Mouse (Mus musculus): ENCODE results near the gene Fam198a. TPM values are rescaled to one million over a fixed set of nuclear protein-coding genes. Genes with fewer than 3 reads are reported as not detected.

Fam198a gene
- polyA plus RNA-seq, 1 experiment from 2014 or later, result 1.0 TPM

DNA sequence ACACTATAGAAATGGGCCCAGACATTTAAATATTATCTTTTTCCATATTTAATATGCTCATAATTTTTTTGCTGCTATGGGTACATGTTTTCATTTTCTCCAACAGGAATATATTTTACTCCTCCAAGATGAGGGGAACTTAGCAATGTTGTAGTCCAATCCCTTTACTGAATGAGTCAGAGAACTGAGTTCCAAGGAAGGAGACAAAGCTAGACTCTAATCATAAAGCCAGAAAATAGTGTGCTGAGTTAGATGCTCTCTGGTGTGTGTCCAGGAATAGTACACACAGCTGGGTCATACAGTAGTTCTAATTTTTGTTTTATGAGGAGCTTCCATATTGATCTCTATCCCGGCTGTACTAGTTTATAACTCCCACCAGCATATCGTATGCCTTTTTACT, 55.4 kb downstream of the Fam198a start:
- TF ChIP-seq CTCF (IDR thresholded peaks at IDR 0.05; ENCODE audit: low read depth), result no peak
- Histone ChIP-seq H3K4me1 (replicated peaks; ENCODE audit: control insufficient read depth, insufficient read depth, low read length) (no peaks in the 10 kb centered on the region), H3K4me3 (ENCODE audit: low read depth, low read length) (no peak overlapping the region), H3K4me2 (replicated peaks; ENCODE audit: low read depth) (no peak overlapping the region), H3K9ac (ENCODE audit: low read depth, low read length) (no peak overlapping the region), H3K9me3 (ENCODE audit: control insufficient read depth) (no peaks in the 10 kb centered on the region), H3K36me3 (ENCODE audit: control insufficient read depth, insufficient read depth) (no peaks in the 10 kb centered on the region), H3K27ac (ENCODE audit: low read depth, low read length) (no peak overlapping the region), H3K27me3 (replicated peaks; ENCODE audit: control insufficient read depth, insufficient read depth, low read length) (no peaks in the 10 kb centered on the region)
- 89% methylated on average over 2 of the region's 2 CpGs for WGBS
- ATAC-seq, result no peak

DNA sequence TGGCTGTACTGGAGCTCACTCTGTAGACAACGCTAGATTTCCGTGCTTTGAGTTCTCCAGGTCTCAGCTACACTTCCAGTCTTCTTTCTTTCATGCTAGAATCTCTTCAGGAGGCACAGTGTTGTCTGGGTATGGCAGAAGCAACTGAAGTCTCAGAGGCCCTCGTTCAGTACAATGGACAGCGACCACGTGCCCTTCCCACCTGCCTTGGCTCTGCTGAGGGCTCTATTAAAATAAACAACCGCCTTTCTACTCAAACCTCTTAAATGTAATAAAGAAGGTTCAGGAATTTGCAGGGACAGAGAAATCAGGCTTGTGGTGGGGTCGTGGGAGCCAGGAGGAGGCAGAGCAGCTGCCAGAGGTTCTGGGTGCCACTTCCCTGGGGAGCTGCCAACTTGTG, 55.8 kb downstream of the Fam198a start:
- Histone ChIP-seq H3K9me3 (ENCODE audit: control insufficient read depth) (no peaks in the 10 kb centered on the region), H3K9ac (ENCODE audit: low read depth, low read length) (no peak overlapping the region), H3K27ac (ENCODE audit: low read depth, low read length) (no peak overlapping the region), H3K4me2 (replicated peaks; ENCODE audit: low read depth) (no peak overlapping the region), H3K4me3 (ENCODE audit: low read depth, low read length) (no peak overlapping the region), H3K27me3 (replicated peaks; ENCODE audit: control insufficient read depth, insufficient read depth, low read length) (no peaks in the 10 kb centered on the region), H3K4me1 (replicated peaks; ENCODE audit: control insufficient read depth, insufficient read depth, low read length) (no peaks in the 10 kb centered on the region), H3K36me3 (ENCODE audit: control insufficient read depth, insufficient read depth) (no peaks in the 10 kb centered on the region)
- no peak for ATAC-seq
- TF ChIP-seq CTCF (IDR thresholded peaks at IDR 0.05; ENCODE audit: low read depth), result no peak
- 7% methylated on average over 7 of the region's 7 CpGs for WGBS

DNA sequence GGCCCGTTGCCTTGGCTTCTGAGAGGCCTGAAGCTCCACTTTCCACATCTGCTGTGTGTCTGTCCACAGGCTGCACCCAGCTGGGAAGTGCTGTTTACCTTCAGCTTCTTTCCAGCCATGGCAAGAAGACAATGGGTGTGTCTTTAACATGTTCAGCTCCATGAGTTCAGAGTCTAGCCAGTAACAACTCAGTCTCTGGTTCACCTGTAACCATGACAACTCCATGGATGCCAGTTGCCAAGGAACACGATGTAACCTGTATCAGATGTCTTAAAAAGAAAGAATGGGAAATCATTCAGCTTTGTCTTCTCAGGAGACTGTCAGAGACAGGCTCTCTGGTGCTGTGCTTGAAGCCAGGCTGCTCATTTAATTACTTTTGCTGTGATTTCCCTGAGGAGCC, 58.1 kb downstream of the Fam198a start:
- Histone ChIP-seq H3K9ac (ENCODE audit: low read depth, low read length) (no peak overlapping the region), H3K4me1 (replicated peaks; ENCODE audit: control insufficient read depth, insufficient read depth, low read length) (no peaks in the 10 kb centered on the region), H3K36me3 (ENCODE audit: control insufficient read depth, insufficient read depth) (no peaks in the 10 kb centered on the region), H3K4me3 (ENCODE audit: low read depth, low read length) (no peak overlapping the region), H3K27ac (ENCODE audit: low read depth, low read length) (no peak overlapping the region), H3K9me3 (ENCODE audit: control insufficient read depth) (no peaks in the 10 kb centered on the region), H3K27me3 (replicated peaks; ENCODE audit: control insufficient read depth, insufficient read depth, low read length) (no peaks in the 10 kb centered on the region), H3K4me2 (replicated peaks; ENCODE audit: low read depth) (no peak overlapping the region)
- ATAC-seq, result no peak
- no peak for TF ChIP-seq CTCF (IDR thresholded peaks at IDR 0.05; ENCODE audit: low read depth)
- 33% methylated on average over 2 of the region's 2 CpGs for WGBS

DNA sequence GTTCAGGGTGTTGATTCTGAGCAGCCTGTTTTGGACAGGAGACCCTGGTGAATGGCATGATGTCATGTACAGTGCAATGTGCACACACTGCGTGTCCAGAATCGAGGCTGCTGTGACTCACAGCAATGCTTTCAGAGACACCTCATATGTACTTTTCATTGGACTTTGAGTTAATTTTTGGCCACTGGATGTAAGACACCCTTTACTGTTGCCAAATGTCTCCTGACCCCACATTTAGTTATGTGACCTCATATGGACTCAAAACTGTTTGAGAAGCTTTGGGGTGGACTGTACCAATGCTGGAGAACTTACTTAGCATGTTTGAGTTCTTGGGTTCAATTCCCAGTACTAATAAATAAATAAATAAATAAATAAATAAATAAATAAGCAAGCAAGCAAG, 60.0 kb downstream of the Fam198a start:
- no peaks in the 10 kb centered on the region for H3K36me3 ChIP-seq (ENCODE audit: control insufficient read depth, insufficient read depth)
- no peak overlapping the region for H3K4me3 ChIP-seq (ENCODE audit: low read depth, low read length)
- H3K4me1 ChIP-seq (replicated peaks; ENCODE audit: control insufficient read depth, insufficient read depth, low read length), result no peaks in the 10 kb centered on the region
- H3K9ac ChIP-seq (ENCODE audit: low read depth, low read length), result no peak overlapping the region
- no peak overlapping the region for H3K27ac ChIP-seq (ENCODE audit: low read depth, low read length)
- no peaks in the 10 kb centered on the region for H3K27me3 ChIP-seq (replicated peaks; ENCODE audit: control insufficient read depth, insufficient read depth, low read length)
- no peak for TF ChIP-seq CTCF (IDR thresholded peaks at IDR 0.05; ENCODE audit: low read depth)
- H3K4me2 ChIP-seq (replicated peaks; ENCODE audit: low read depth), result no peak overlapping the region
- no peak for ATAC-seq
- 83% methylated on average over 2 of the region's 2 CpGs for WGBS
- H3K9me3 ChIP-seq (ENCODE audit: control insufficient read depth), result no peaks in the 10 kb centered on the region

DNA sequence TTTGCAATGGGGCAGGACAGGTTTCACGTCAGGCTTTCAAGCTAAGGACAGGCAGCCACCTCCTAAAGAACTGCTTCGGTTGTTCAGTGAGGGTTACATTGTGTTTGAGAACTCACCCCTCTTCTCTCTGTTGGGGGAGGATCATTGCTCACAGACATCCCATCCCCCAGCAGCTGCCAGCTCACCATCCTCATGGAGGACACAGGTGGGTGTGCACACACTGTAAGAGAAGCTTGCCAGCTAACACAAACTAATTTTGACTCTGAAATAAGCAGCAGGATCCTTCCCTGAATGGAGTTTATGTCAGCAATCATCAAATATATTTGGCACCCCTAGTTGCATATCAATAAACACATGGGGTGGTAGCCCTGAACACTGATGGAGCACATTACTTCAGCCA, 62.0 kb downstream of the Fam198a start:
- H3K4me3 ChIP-seq (ENCODE audit: low read depth, low read length), result no peak overlapping the region
- H3K27me3 ChIP-seq (replicated peaks; ENCODE audit: control insufficient read depth, insufficient read depth, low read length), result no peaks in the 10 kb centered on the region
- H3K9ac ChIP-seq (ENCODE audit: low read depth, low read length), result no peak overlapping the region
- no peak for ATAC-seq
- WGBS, result 77% methylated on average over 2 of the region's 2 CpGs
- no peak for TF ChIP-seq CTCF (IDR thresholded peaks at IDR 0.05; ENCODE audit: low read depth)
- H3K9me3 ChIP-seq (ENCODE audit: control insufficient read depth), result no peaks in the 10 kb centered on the region
- no peak overlapping the region for H3K27ac ChIP-seq (ENCODE audit: low read depth, low read length)
- H3K36me3 ChIP-seq (ENCODE audit: control insufficient read depth, insufficient read depth), result no peaks in the 10 kb centered on the region
- H3K4me1 ChIP-seq (replicated peaks; ENCODE audit: control insufficient read depth, insufficient read depth, low read length), result no peaks in the 10 kb centered on the region
- no peak overlapping the region for H3K4me2 ChIP-seq (replicated peaks; ENCODE audit: low read depth)

DNA sequence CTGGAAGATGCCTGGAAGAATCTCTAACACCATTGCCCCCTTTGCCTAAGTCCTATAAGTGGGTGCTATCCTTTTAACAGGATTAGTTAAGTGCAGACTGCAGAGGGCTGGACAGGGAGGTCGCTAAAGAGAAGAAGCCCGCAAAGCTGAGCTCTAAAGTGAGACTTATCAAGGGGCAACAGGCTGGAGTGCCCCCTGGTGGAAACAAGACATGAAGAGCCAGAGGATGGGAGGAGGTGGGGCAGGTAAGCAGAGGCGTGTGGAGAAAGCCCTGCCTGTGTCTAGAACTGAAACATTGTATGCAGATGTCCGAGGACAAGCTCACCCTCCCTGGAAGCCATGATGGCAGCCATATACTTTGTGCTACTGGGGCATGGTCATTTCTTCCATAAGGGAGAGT, 62.8 kb downstream of the Fam198a start:
- Histone ChIP-seq H3K4me3 (ENCODE audit: low read depth, low read length) (no peak overlapping the region), H3K9me3 (ENCODE audit: control insufficient read depth) (no peaks in the 10 kb centered on the region), H3K27ac (ENCODE audit: low read depth, low read length) (no peak overlapping the region), H3K27me3 (replicated peaks; ENCODE audit: control insufficient read depth, insufficient read depth, low read length) (no peaks in the 10 kb centered on the region), H3K9ac (ENCODE audit: low read depth, low read length) (no peak overlapping the region), H3K4me1 (replicated peaks; ENCODE audit: control insufficient read depth, insufficient read depth, low read length) (no peaks in the 10 kb centered on the region), H3K4me2 (replicated peaks; ENCODE audit: low read depth) (no peak overlapping the region), H3K36me3 (ENCODE audit: control insufficient read depth, insufficient read depth) (no peaks in the 10 kb centered on the region)
- TF ChIP-seq CTCF (IDR thresholded peaks at IDR 0.05; ENCODE audit: low read depth), result no peak; the same call in 1 of the 2 replicates
- WGBS, result 60% methylated on average over 4 of the region's 4 CpGs
- ATAC-seq, result no peak

DNA sequence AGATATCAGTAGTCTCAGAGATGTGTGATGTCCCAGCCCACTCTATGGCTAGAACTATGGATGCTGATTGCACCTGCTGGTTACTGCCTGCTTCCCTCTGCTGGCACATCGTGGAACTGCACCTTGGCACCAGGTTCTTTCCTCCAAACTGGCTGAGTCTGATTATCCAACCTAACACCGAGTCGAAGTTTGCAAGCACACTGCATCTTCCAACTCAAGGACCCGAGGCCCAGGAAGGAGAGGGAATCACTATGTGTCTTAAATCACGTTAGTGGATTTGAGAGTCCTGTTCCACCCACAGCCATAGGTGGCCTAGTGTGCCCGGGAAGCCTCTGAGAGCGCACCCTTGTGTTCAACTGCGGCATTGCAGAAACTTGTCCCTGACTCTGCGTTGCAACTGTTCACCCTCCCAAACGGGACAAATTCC, 63.5 kb downstream of the Fam198a start:
- Histone ChIP-seq H3K36me3 (ENCODE audit: control insufficient read depth, insufficient read depth) (no peaks in the 10 kb centered on the region), H3K9me3 (ENCODE audit: control insufficient read depth) (no peaks in the 10 kb centered on the region), H3K4me1 (replicated peaks; ENCODE audit: control insufficient read depth, insufficient read depth, low read length) (no peaks in the 10 kb centered on the region), H3K27ac (ENCODE audit: low read depth, low read length) (no peak overlapping the region), H3K27me3 (replicated peaks; ENCODE audit: control insufficient read depth, insufficient read depth, low read length) (no peaks in the 10 kb centered on the region), H3K4me3 (ENCODE audit: low read depth, low read length) (no peak overlapping the region), H3K4me2 (replicated peaks; ENCODE audit: low read depth) (0 out of 2 replicates have a peak overlapping the region, but pooled peaks have one; percentile 2), H3K9ac (ENCODE audit: low read depth, low read length) (no peak overlapping the region)
- 11% methylated on average over 10 of the region's 10 CpGs for WGBS
- peak; percentile 88 for TF ChIP-seq CTCF (IDR thresholded peaks at IDR 0.05; ENCODE audit: low read depth)
- ATAC-seq, result 0 out of 2 replicates have a peak, but pooled peaks have one; percentile 32
